Mouse (Mus musculus) megakaryocyte, adult 5-6 weeks (primary cell): ENCODE measurements around the gene Nt5c1a. TPM values are rescaled to one million over a fixed set of nuclear protein-coding genes. Genes with fewer than 3 reads are reported as not detected.
A peak's percentile ranks its signal among the peaks of the same experiment; 100 is the strongest.

Experiments
- ATAC-seq: 2 replicates; pipeline ENCODE4 v1.8.0; 2016; ENCODE audit warnings: mild to moderate bottlenecking, inconsistent platforms; ENCODE audit not compliant: poor library complexity, severe bottlenecking
- total RNA-seq, 2 experiments: library from RNA; stranded (forward) in 1 of 2; stranded (reverse) in 1 of 2; fragments of 153-499, 151-499 nt in 1 of 2; fragments of 221-1000, 200-1000 nt in 1 of 2; gene quantifications; 2 replicates each; pipeline versions ENCODE4 v1.2.3 to v1.2.4; 2015 to 2017

Nt5c1a gene
- total RNA-seq, 2 experiments from 2014 or later = not detected

- no peak for ATAC-seq
Measured at GRCm38 (mm10) chr4:123246651-123247050, 45.3 kb downstream of the Nt5c1a start.

DNA sequence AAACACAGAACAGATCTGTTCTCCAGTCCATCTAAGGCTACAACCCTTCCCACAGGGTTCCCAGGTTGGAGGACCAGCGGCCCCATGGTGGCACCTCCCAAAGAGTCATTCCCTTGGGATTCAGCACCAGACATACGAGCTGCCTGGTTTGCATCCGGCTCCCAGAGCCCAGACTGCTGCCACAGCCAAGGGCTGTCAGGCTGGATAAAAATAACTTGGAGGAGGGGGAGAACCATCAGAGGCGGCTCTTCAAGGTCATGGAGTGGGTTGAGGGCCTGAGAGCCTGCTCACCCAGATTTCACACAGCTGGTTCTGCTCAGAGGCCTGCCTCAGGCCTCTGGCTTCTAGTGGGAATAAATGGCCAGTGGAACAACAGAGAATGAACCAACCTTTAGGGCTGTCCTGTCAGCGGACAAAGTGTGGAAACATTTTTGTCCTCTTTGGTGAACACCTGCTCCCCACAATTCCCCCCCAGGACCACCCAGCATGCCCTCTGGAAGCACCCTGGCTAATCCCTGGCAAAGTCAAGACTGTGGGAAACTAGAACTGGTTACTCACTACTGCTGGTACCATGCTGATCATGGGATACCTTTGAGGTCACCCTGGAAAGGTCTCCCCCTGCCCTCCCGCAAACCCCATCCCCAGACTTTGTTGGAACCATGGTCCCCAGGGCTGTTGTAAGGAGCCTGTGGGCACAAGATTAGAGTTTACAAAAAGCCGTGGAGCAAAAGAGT, 46.0 kb downstream of the Nt5c1a start:
- no peak for ATAC-seq

DNA sequence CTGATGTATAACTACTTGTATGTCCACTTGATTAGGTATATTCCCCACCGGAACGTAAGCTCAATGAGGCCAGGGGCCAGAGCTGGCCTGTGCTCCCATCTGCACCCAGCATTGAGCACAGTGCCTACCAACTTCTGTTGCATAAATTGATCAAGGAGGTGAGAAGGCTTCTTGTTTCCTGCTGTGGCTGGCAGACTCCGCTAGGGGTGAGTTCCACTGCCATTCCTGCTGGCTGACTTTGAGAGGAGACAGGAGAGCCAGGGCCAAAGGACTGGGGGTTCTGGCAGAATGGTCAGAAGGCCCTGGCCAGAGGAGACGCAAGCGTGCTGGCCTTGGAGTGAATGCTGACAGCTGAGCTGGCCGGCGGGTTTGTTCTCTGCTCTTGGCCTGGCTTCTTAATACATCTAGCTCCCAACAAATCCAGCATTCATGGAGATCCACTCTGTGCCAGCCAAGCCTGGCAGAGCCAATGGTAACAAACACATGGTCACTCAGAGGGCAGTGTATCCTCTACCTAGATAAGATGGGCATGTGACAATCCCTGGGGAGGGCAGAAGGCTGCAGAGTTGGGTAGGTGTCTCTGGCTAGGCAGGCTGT, 47.8 kb downstream of the Nt5c1a start:
- ATAC-seq = no peak

DNA sequence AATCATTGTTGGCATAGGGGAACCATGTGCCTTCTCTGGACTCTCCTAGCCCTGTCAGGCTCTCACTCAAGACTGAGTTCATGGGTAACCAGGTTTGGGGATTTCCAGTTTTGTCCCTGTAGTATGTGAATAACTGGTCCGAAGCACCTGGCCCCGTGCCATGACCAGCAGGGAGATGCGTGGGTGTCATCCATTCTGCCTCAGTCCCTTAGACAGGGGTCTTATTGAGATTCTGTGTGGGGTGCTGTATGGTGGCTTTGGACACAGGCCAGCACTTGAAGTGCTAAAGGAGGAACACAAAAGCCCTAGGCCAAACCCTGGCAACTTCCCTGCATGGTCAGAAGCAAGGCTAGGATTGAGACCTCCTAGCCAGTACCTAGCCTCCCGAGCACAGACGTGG, 50.9 kb downstream of the Nt5c1a start:
- no peak for ATAC-seq

GRCm38 (mm10) chr4:123254617-123255016, 53.3 kb downstream of the Nt5c1a start:
- peak; percentile 54; the same call in 1 of the 2 replicates for ATAC-seq

DNA sequence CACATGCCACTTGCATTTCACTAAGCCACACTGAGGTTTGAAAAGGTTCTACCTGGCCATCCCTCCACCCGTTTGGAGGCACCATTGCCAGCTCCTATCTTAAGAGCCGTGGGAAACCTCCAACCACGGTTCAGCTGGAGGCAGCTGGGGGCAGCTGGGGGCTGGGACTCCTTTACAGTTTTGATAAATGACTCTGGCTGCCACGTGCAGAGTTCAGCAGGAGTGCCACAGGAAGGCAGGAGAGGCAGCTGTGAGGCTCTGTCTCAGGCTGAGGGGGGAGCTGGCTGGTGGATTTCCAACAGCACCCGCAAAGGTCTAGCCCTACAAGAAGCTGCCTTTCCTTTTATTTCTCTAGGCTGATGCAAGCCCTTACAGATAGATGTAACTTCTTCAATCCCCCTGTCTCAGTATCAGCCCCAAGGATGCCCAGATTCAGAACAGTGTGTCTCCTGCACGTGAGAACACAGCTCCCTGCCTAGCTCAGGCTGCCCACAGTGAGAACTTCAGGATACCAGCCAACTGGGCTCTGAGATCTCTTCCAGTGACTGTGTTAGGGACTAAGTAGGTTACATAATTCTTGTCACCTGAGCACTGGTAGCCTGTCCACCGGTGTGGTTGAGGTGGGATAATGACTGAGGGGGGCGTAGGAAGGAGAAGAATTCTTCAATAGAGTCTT, 58.9 kb downstream of the Nt5c1a start:
- ATAC-seq = no peak

- ATAC-seq = no peak
Measured at GRCm38 (mm10) chr4:123261721-123262401, 60.6 kb downstream of the Nt5c1a start, which contains the start of gene Pabpc4. Gene Pabpc4, plus strand, starts transcription at chr4:123262351.

Other genes with a start within 250 kb of the Nt5c1a start
- 0.14 TPM in 1 of 2 replicates, not detected in the other for gene Mfsd2a, start 240.3 kb upstream of the Nt5c1a start, total RNA-seq (2015)
- 0.15 and 0.16 TPM in 2 replicates for gene Mfsd2a, start 240.3 kb upstream of the Nt5c1a start, total RNA-seq (2017)
- gene Mycl, start 205.9 kb upstream of the Nt5c1a start, total RNA-seq (2015) = 2.6 and 4.0 TPM in 2 replicates
- 0.81 and 3.3 TPM in 2 replicates for gene Mycl, start 205.9 kb upstream of the Nt5c1a start, total RNA-seq (2017)
- 10.7 and 16.5 TPM in 2 replicates for gene Trit1, start 184.9 kb upstream of the Nt5c1a start, total RNA-seq (2015)
- 21.0 and 22.3 TPM in 2 replicates for gene Trit1, start 184.9 kb upstream of the Nt5c1a start, total RNA-seq (2017)
- not detected in 2 replicates for gene Bmp8b, start 96.3 kb upstream of the Nt5c1a start, total RNA-seq (2015)
- not detected in 2 replicates for gene Bmp8b, start 96.3 kb upstream of the Nt5c1a start, total RNA-seq (2017)
- not detected in 2 replicates for gene Oxct2b, start 85.2 kb upstream of the Nt5c1a start, total RNA-seq (2015)
- gene Oxct2b, start 85.2 kb upstream of the Nt5c1a start, total RNA-seq (2017) = 0.12 TPM in 1 of 2 replicates, not detected in the other
- 20.0 and 21.0 TPM in 2 replicates for gene Ppie, start 61.6 kb upstream of the Nt5c1a start, total RNA-seq (2015)
- 27.3 and 29.8 TPM in 2 replicates for gene Ppie, start 61.6 kb upstream of the Nt5c1a start, total RNA-seq (2017)
- not detected in 2 replicates for gene Hpcal4, start 18.3 kb upstream of the Nt5c1a start, total RNA-seq (2015)
- gene Hpcal4, start 18.3 kb upstream of the Nt5c1a start, total RNA-seq (2017) = not detected in 2 replicates
- gene Heyl, start 32.1 kb downstream of the Nt5c1a start, total RNA-seq (2015) = not detected in 2 replicates
- not detected in 2 replicates for gene Heyl, start 32.1 kb downstream of the Nt5c1a start, total RNA-seq (2017)
- gene Pabpc4, start 60.8 kb downstream of the Nt5c1a start, total RNA-seq (2015) = 29.1 and 32.3 TPM in 2 replicates
- 30.1 and 34.8 TPM in 2 replicates for gene Pabpc4, start 60.8 kb downstream of the Nt5c1a start, total RNA-seq (2017)
- not detected in 2 replicates for gene Oxct2a, start 122.1 kb downstream of the Nt5c1a start, total RNA-seq (2015)
- gene Oxct2a, start 122.1 kb downstream of the Nt5c1a start, total RNA-seq (2017) = not detected in 2 replicates
- not detected in 2 replicates for gene Bmp8a, start 141.7 kb downstream of the Nt5c1a start, total RNA-seq (2015)
- not detected in 2 replicates for gene Bmp8a, start 141.7 kb downstream of the Nt5c1a start, total RNA-seq (2017)